In the genomic region with DNA sequence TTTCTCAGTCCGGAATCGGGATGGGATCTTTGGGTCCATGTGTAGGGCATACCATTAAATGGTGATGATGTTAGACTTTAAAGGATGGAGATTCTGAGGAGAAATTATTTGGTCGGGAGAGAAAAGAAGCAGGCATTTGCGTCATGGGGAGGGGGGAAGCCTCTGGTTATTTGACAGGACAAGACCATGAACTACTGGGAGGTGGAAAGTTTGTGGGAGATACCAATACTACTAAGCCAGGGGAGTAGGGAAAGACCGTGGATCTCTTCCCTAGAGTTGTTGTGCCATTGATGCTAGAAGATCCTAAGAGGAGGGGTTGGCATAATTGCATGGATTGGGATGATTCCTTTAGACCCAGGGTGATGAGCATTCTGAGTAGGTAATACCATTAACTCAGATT, we compare ENCODE assay signal across 7 mouse cellular contexts. TPM values are rescaled to one million over a fixed set of nuclear protein-coding genes. Genes with fewer than 3 reads are reported as not detected.
A peak's percentile ranks its signal among the peaks of the same experiment; 100 is the strongest.
DNase-seq lines count a peak whose midpoint lies in the region; ATAC-seq lines count a peak whose summit lies in the region.

No protein-coding gene starts in this region.

- H3K9ac ChIP-seq in embryonic facial prominence, embryonic 12.5 days, result peak overlapping the region; percentile 45
- H3K9ac ChIP-seq in intestine, embryonic 16.5 days (ENCODE audit: low read depth, low read length), result peak overlapping the region; percentile 67
- H3K9ac ChIP-seq in stomach, embryonic 14.5 days (replicated peaks; ENCODE audit: low read depth, low read length), result peak overlapping the region; percentile 46; the same call in 1 of the 2 replicates

- peaks cover 36% of the 10 kb centered on the region for H3K36me3 ChIP-seq in megakaryocyte, embryonic 14.5 days (replicated peaks; ENCODE audit: low read length)
- no peaks in the 10 kb centered on the region for H3K36me3 ChIP-seq in embryonic facial prominence, embryonic 12.5 days
- H3K36me3 ChIP-seq in intestine, embryonic 16.5 days (ENCODE audit: control insufficient read depth, insufficient read depth, low read length), result 0 out of 2 replicates have a peak, but pooled peaks cover 3% of the 10 kb centered on the region
- H3K36me3 ChIP-seq in stomach, embryonic 14.5 days (ENCODE audit: control insufficient read depth, insufficient read depth, low read length), result no peaks in the 10 kb centered on the region; the same call in 1 of the 2 replicates

- no peak for DNase-seq in urinary bladder, postnatal 4 days (ENCODE audit: low spot score in 2 of 2)
- no peak for DNase-seq in left cerebral cortex, postnatal 4 days

- ATAC-seq in megakaryocyte, adult 5-6 weeks (ENCODE audit: poor library complexity, severe bottlenecking), result no peak
- ATAC-seq in embryonic facial prominence, embryonic 12.5 days (ENCODE audit: insufficient number of reproducible peaks, insufficient read depth, low FRiP score, low TSS enrichment), result no peak
- ATAC-seq in intestine, embryonic 16.5 days, result peak; percentile 5; the same call in 1 of the 2 replicates
- no peak for ATAC-seq in stomach, embryonic 14.5 days (ENCODE audit: insufficient number of reproducible peaks, insufficient read depth, low FRiP score, low read depth)

- no peak overlapping the region for H3K27ac ChIP-seq in embryonic facial prominence, embryonic 12.5 days
- H3K27ac ChIP-seq in intestine, embryonic 16.5 days (ENCODE audit: low read length), result no peak overlapping the region
- H3K27ac ChIP-seq in stomach, embryonic 14.5 days (ENCODE audit: low read length), result no peak overlapping the region

- no peaks in the 10 kb centered on the region for H3K9me3 ChIP-seq in megakaryocyte, embryonic 14.5 days
- H3K9me3 ChIP-seq in embryonic facial prominence, embryonic 12.5 days, result no peaks in the 10 kb centered on the region
- no peaks in the 10 kb centered on the region for H3K9me3 ChIP-seq in intestine, embryonic 16.5 days (ENCODE audit: control insufficient read depth, low read length)
- no peaks in the 10 kb centered on the region for H3K9me3 ChIP-seq in stomach, embryonic 14.5 days (ENCODE audit: control insufficient read depth, low read depth, low read length)

- peak overlapping the region; percentile 92 for H3K4me3 ChIP-seq in megakaryocyte, embryonic 14.5 days (replicated peaks)
- H3K4me3 ChIP-seq in embryonic facial prominence, embryonic 12.5 days, result peak overlapping the region; percentile 48
- peak overlapping the region; percentile 62 for H3K4me3 ChIP-seq in intestine, embryonic 16.5 days (ENCODE audit: low read length)
- peak overlapping the region; percentile 52 for H3K4me3 ChIP-seq in stomach, embryonic 14.5 days (ENCODE audit: low read depth, low read length)

- intact Hi-C loops in left cerebral cortex, postnatal 4 days (cut with DNase I), result no loop called here

- peak overlapping the region; percentile 55 for H3K4me2 ChIP-seq in embryonic facial prominence, embryonic 12.5 days (replicated peaks)
- peak overlapping the region; percentile 53 for H3K4me2 ChIP-seq in intestine, embryonic 16.5 days (ENCODE audit: low read depth, low read length)
- H3K4me2 ChIP-seq in stomach, embryonic 14.5 days (replicated peaks; ENCODE audit: low read depth, low read length), result peak overlapping the region; percentile 59

- H3K4me1 ChIP-seq in megakaryocyte, embryonic 14.5 days, result peaks cover 9% of the 10 kb centered on the region; the same call in 1 of the 2 replicates
- no peaks in the 10 kb centered on the region for H3K4me1 ChIP-seq in embryonic facial prominence, embryonic 12.5 days
- peaks cover 4% of the 10 kb centered on the region; the same call in 1 of the 2 replicates for H3K4me1 ChIP-seq in intestine, embryonic 16.5 days (ENCODE audit: control insufficient read depth, insufficient read depth, low read length)
- no peaks in the 10 kb centered on the region for H3K4me1 ChIP-seq in stomach, embryonic 14.5 days (ENCODE audit: control insufficient read depth, insufficient read depth, low read length)

- H3K27me3 ChIP-seq in megakaryocyte, embryonic 14.5 days (replicated peaks), result no peaks in the 10 kb centered on the region
- no peaks in the 10 kb centered on the region for H3K27me3 ChIP-seq in embryonic facial prominence, embryonic 12.5 days
- H3K27me3 ChIP-seq in intestine, embryonic 16.5 days (replicated peaks; ENCODE audit: control insufficient read depth, insufficient read depth, low read length), result no peaks in the 10 kb centered on the region
- no peaks in the 10 kb centered on the region for H3K27me3 ChIP-seq in stomach, embryonic 14.5 days (ENCODE audit: control insufficient read depth, insufficient read depth, low read length)

- 31% methylated on average over 5 of the region's 5 CpGs for WGBS in embryonic facial prominence, embryonic 12.5 days
- WGBS in intestine, embryonic 16.5 days, result 22% methylated on average over 5 of the region's 5 CpGs
- 26% methylated on average over 5 of the region's 5 CpGs for WGBS in stomach, embryonic 14.5 days

RNA-seq across cellular contexts. Expression of gene Gripap1, which starts 0.7 kb away (rescaled TPM):
- 7.5 and 16.3 TPM in 2 replicates for polyA plus RNA-seq in megakaryocyte, embryonic 14.5 days (2012; ENCODE audit: insufficient read depth, low replicate concordance)
- 39.5 and 55.4 TPM in 2 replicates for total RNA-seq in megakaryocyte, adult 5-6 weeks (2015)
- 70.5 and 81.9 TPM in 2 replicates for total RNA-seq in megakaryocyte, adult 5-6 weeks (2017)
- polyA plus RNA-seq in embryonic facial prominence, embryonic 12.5 days (2016; fragmentation: Nextera tagmentation; extraction: Ambion mirVana), result 50.4 and 53.5 TPM in 2 replicates
- polyA plus RNA-seq in intestine, embryonic 16.5 days (2015; fragmentation: Nextera tagmentation; extraction: Ambion mirVana), result 36.6 and 37.5 TPM in 2 replicates
- 35.7 and 41.8 TPM in 2 replicates for polyA plus RNA-seq in stomach, embryonic 14.5 days (2014; fragmentation: Nextera tagmentation; extraction: Ambion mirVana)
- 10 to 100 TPM; 79.8 to 81.2 TPM for total RNA-seq in left cerebral cortex, postnatal 4 days (2021)

RNA-seq across cellular contexts. Expression of gene Tfe3, which starts 27.9 kb away (rescaled TPM):
- 17.5 and 17.8 TPM in 2 replicates for polyA plus RNA-seq in megakaryocyte, embryonic 14.5 days (2012; ENCODE audit: insufficient read depth, low replicate concordance)
- total RNA-seq in megakaryocyte, adult 5-6 weeks (2015), result 45.9 and 54.6 TPM in 2 replicates
- total RNA-seq in megakaryocyte, adult 5-6 weeks (2017), result 22.3 and 39.4 TPM in 2 replicates
- 31.8 and 32.1 TPM in 2 replicates for polyA plus RNA-seq in embryonic facial prominence, embryonic 12.5 days (2016; fragmentation: Nextera tagmentation; extraction: Ambion mirVana)
- 19.2 and 21.2 TPM in 2 replicates for polyA plus RNA-seq in intestine, embryonic 16.5 days (2015; fragmentation: Nextera tagmentation; extraction: Ambion mirVana)
- polyA plus RNA-seq in stomach, embryonic 14.5 days (2014; fragmentation: Nextera tagmentation; extraction: Ambion mirVana), result 20.9 and 22.3 TPM in 2 replicates
- 10 to 100 TPM; 24.0 to 29.0 TPM for total RNA-seq in left cerebral cortex, postnatal 4 days (2021)

RNA-seq across cellular contexts. Expression of gene Kcnd1, which starts 31.8 kb away (rescaled TPM):
- polyA plus RNA-seq in megakaryocyte, embryonic 14.5 days (2012; ENCODE audit: insufficient read depth, low replicate concordance), result 0.15 TPM in 1 of 2 replicates, not detected in the other
- total RNA-seq in megakaryocyte, adult 5-6 weeks (2015), result 0.39 and 0.49 TPM in 2 replicates
- 0.20 and 0.29 TPM in 2 replicates for total RNA-seq in megakaryocyte, adult 5-6 weeks (2017)
- polyA plus RNA-seq in embryonic facial prominence, embryonic 12.5 days (2016; fragmentation: Nextera tagmentation; extraction: Ambion mirVana), result 2.3 and 2.4 TPM in 2 replicates
- 1.2 and 1.3 TPM in 2 replicates for polyA plus RNA-seq in intestine, embryonic 16.5 days (2015; fragmentation: Nextera tagmentation; extraction: Ambion mirVana)
- 2.8 and 2.9 TPM in 2 replicates for polyA plus RNA-seq in stomach, embryonic 14.5 days (2014; fragmentation: Nextera tagmentation; extraction: Ambion mirVana)
- 10 to 100 TPM; 10.9 to 12.9 TPM for total RNA-seq in left cerebral cortex, postnatal 4 days (2021)

RNA-seq across cellular contexts. Expression of gene Ccdc120, which starts 39.6 kb away (rescaled TPM):
- 8.5 and 31.6 TPM in 2 replicates for polyA plus RNA-seq in megakaryocyte, embryonic 14.5 days (2012; ENCODE audit: insufficient read depth, low replicate concordance)
- total RNA-seq in megakaryocyte, adult 5-6 weeks (2015), result not detected in 2 replicates
- not detected in 2 replicates for total RNA-seq in megakaryocyte, adult 5-6 weeks (2017)
- 18.9 and 27.5 TPM in 2 replicates for polyA plus RNA-seq in embryonic facial prominence, embryonic 12.5 days (2016; fragmentation: Nextera tagmentation; extraction: Ambion mirVana)
- 9.2 and 12.0 TPM in 2 replicates for polyA plus RNA-seq in intestine, embryonic 16.5 days (2015; fragmentation: Nextera tagmentation; extraction: Ambion mirVana)
- polyA plus RNA-seq in stomach, embryonic 14.5 days (2014; fragmentation: Nextera tagmentation; extraction: Ambion mirVana), result 18.5 and 24.6 TPM in 2 replicates
- 10 to 100 TPM; 56.2 to 65.4 TPM for total RNA-seq in left cerebral cortex, postnatal 4 days (2021)

RNA-seq across cellular contexts. Expression of gene Otud5, which starts 50.9 kb away (rescaled TPM):
- 89.2 and 180 TPM in 2 replicates for polyA plus RNA-seq in megakaryocyte, embryonic 14.5 days (2012; ENCODE audit: insufficient read depth, low replicate concordance)
- total RNA-seq in megakaryocyte, adult 5-6 weeks (2015), result 43.2 and 50.6 TPM in 2 replicates
- total RNA-seq in megakaryocyte, adult 5-6 weeks (2017), result 70.2 and 73.0 TPM in 2 replicates
- 67.4 and 70.2 TPM in 2 replicates for polyA plus RNA-seq in embryonic facial prominence, embryonic 12.5 days (2016; fragmentation: Nextera tagmentation; extraction: Ambion mirVana)
- polyA plus RNA-seq in intestine, embryonic 16.5 days (2015; fragmentation: Nextera tagmentation; extraction: Ambion mirVana), result 25.9 and 27.7 TPM in 2 replicates
- 28.5 and 33.6 TPM in 2 replicates for polyA plus RNA-seq in stomach, embryonic 14.5 days (2014; fragmentation: Nextera tagmentation; extraction: Ambion mirVana)
- 10 to 100 TPM; 63.8 to 69.8 TPM for total RNA-seq in left cerebral cortex, postnatal 4 days (2021)
